Mouse (Mus musculus) intestine, postnatal 0 days (tissue): Measurements from ENCODE around the gene Mypn. TPM values are rescaled to one million over a fixed set of nuclear protein-coding genes. Genes with fewer than 3 reads are reported as not detected.

Experiments
- ATAC-seq: fragments of 200-750 bp; cut with Nextera tagmentation; 2 replicates; pipeline ENCODE4 v1.8.0; 2017; ENCODE audit warnings: mild to moderate bottlenecking, moderate TSS enrichment, moderate library complexity
- H3K27ac ChIP-seq: fragments of 300-500 bp; sonication (generic); 2 replicates; pipeline ENCODE4 v1.5.1; 2014; ENCODE audit warnings: mild to moderate bottlenecking, low read depth, low read length, moderate library complexity
- H3K27me3 ChIP-seq: fragments of 300-500 bp; sonication (generic); replicated peaks from 2 replicates; pipeline ENCODE4 v1.6.1; 2014; ENCODE audit warnings: low read length, mixed read lengths; ENCODE audit not compliant: control insufficient read depth, insufficient read depth
- H3K36me3 ChIP-seq: fragments of 300-500 bp; sonication (generic); 2 replicates; pipeline ENCODE4 v1.6.1; 2014; ENCODE audit warnings: mild to moderate bottlenecking, moderate library complexity; ENCODE audit not compliant: control insufficient read depth, insufficient read depth
- H3K4me1 ChIP-seq: fragments of 300-500 bp; sonication (generic); replicated peaks from 2 replicates; pipeline ENCODE4 v1.6.1; 2014; ENCODE audit warnings: antibody characterized with exemption, low read length, mixed read lengths; ENCODE audit not compliant: control insufficient read depth, insufficient read depth
- H3K4me2 ChIP-seq: fragments of 300-500 bp; sonication (generic); replicated peaks from 2 replicates; pipeline ENCODE4 v1.6.1; 2014; ENCODE audit warnings: low read depth, mild to moderate bottlenecking, moderate library complexity
- H3K4me3 ChIP-seq: fragments of 300-500 bp; sonication (generic); 2 replicates; pipeline ENCODE4 v1.5.1; 2014; ENCODE audit warnings: low read depth, low read length
- H3K9ac ChIP-seq: fragments of 300-500 bp; sonication (generic); 2 replicates; pipeline ENCODE4 v1.6.1; 2014; ENCODE audit warnings: mild to moderate bottlenecking, low read depth, low read length
- H3K9me3 ChIP-seq: fragments of 300-500 bp; sonication (generic); 2 replicates; pipeline ENCODE4 v1.6.1; 2016; ENCODE audit warnings: mixed run types; ENCODE audit not compliant: control insufficient read depth
- CTCF ChIP-seq: sonication (generic); IDR thresholded peaks from 2 replicates; pipeline ENCODE4 v1.5.1; 2016; ENCODE audit warnings: low read depth, mild to moderate bottlenecking, control low read depth, antibody characterized with exemption, moderate library complexity
- WGBS: fragments of 180-500 bp; shearing (Covaris S2); extraction: QIAGEN DNeasy Blood & Tissue Kit; methylation state at CpG from one replicate; pipeline ENCODE4 v1.1.7; 2014; 5-methylcytosine and 5-hydroxymethylcytosine counted together
- polyA plus RNA-seq: library from polyadenylated mRNA; unstranded; fragments of >200 nt; fragmentation: Nextera tagmentation; extraction: Ambion mirVana; gene quantifications from 2 replicates; pipeline ENCODE4 v1.2.1, GENCODE M21; 2015

Mypn gene
- polyA plus RNA-seq, 1 experiment from 2014 or later: 0.03 TPM

- Histone ChIP-seq H3K4me1 (no peaks in the 10 kb centered on the region), H3K4me3 (no peak overlapping the region), H3K36me3 (no peaks in the 10 kb centered on the region), H3K27ac (no peak overlapping the region), H3K9me3 (no peaks in the 10 kb centered on the region), H3K4me2 (peak overlapping the region; percentile 13; the same call in 1 of the 2 replicates), H3K27me3 (no peaks in the 10 kb centered on the region), H3K9ac (no peak overlapping the region)
- 79% methylated on average over 8 of the region's 8 CpGs for WGBS
- ATAC-seq: no peak
- TF ChIP-seq CTCF: no peak
Observed at GRCm38 (mm10) chr10:63176471-63176931, 27.3 kb downstream of the Mypn start.

DNA sequence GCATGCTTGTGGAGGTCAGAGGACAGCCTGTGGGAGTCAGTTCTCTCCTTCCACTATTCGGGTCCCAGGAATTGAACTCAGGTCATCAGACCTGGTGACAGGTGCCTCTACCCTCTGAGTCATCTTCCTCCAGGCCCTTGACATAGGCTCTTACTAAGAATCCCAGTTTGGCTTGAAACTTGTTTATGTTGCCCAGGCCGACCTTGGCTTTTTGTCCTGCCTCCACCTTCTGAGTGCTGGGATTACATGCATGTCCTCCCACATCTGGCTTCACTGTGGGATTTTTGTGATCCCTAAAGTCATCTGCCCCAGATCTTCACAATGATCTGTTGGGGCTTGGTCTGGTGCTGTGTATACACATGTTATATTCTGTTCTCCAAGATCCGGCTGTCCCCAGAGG is 31.7 kb downstream of the Mypn start:
- H3K4me3 ChIP-seq: no peak overlapping the region
- H3K4me1 ChIP-seq: no peaks in the 10 kb centered on the region
- no peak overlapping the region for H3K4me2 ChIP-seq
- H3K9me3 ChIP-seq: no peaks in the 10 kb centered on the region
- 81% methylated on average over 3 of the region's 3 CpGs for WGBS
- no peaks in the 10 kb centered on the region for H3K27me3 ChIP-seq
- TF ChIP-seq CTCF: no peak
- H3K36me3 ChIP-seq: no peaks in the 10 kb centered on the region
- H3K27ac ChIP-seq: no peak overlapping the region
- no peak overlapping the region for H3K9ac ChIP-seq
- no peak for ATAC-seq

DNA sequence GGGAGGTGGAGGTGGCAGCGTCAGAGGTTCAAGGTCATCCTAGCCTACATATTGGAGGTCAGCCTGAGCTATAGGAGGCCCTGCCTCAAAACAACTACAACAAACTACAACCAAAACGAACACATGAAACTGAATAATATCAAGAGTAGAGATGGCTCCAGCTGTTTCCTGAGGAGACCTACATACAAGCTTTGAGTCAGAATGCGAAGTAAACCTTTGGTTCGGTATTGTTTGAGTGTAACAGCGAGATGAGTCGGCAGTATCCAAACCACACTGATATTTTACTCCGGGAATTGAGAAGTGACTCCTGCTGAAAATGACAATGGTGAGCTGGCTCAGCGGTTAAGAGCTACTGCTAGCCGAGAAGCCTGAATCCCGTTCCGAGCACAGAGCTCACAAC is 34.2 kb downstream of the Mypn start:
- Histone ChIP-seq H3K36me3 (0 out of 2 replicates have a peak, but pooled peaks cover 5% of the 10 kb centered on the region), H3K4me1 (no peaks in the 10 kb centered on the region), H3K9me3 (no peaks in the 10 kb centered on the region), H3K4me2 (no peak overlapping the region), H3K27ac (no peak overlapping the region), H3K27me3 (no peaks in the 10 kb centered on the region), H3K4me3 (no peak overlapping the region), H3K9ac (no peak overlapping the region)
- no peak for TF ChIP-seq CTCF
- no peak for ATAC-seq
- 89% methylated on average over 11 of the region's 11 CpGs for WGBS

- H3K4me2 ChIP-seq: no peak overlapping the region
- no peak overlapping the region for H3K9ac ChIP-seq
- no peaks in the 10 kb centered on the region for H3K27me3 ChIP-seq
- no peak overlapping the region for H3K4me3 ChIP-seq
- no peak overlapping the region for H3K27ac ChIP-seq
- 89% methylated on average over 12 of the region's 12 CpGs for WGBS
- H3K4me1 ChIP-seq: no peaks in the 10 kb centered on the region
- no peak for ATAC-seq
- H3K36me3 ChIP-seq: 0 out of 2 replicates have a peak, but pooled peaks cover 5% of the 10 kb centered on the region
- TF ChIP-seq CTCF: no peak
- no peaks in the 10 kb centered on the region for H3K9me3 ChIP-seq
Observed at GRCm38 (mm10) chr10:63168124-63168523, 35.6 kb downstream of the Mypn start.

- 71% methylated on average over 10 of the region's 10 CpGs for WGBS
- H3K36me3 ChIP-seq: 0 out of 2 replicates have a peak, but pooled peaks cover 5% of the 10 kb centered on the region
- no peaks in the 10 kb centered on the region for H3K27me3 ChIP-seq
- no peak overlapping the region for H3K4me2 ChIP-seq
- no peak for ATAC-seq
- TF ChIP-seq CTCF: no peak
- no peak overlapping the region for H3K4me3 ChIP-seq
- H3K9ac ChIP-seq: no peak overlapping the region
- no peaks in the 10 kb centered on the region for H3K9me3 ChIP-seq
- no peaks in the 10 kb centered on the region for H3K4me1 ChIP-seq
- H3K27ac ChIP-seq: no peak overlapping the region
Observed at GRCm38 (mm10) chr10:63167241-63167995, 36.3 kb downstream of the Mypn start.

DNA sequence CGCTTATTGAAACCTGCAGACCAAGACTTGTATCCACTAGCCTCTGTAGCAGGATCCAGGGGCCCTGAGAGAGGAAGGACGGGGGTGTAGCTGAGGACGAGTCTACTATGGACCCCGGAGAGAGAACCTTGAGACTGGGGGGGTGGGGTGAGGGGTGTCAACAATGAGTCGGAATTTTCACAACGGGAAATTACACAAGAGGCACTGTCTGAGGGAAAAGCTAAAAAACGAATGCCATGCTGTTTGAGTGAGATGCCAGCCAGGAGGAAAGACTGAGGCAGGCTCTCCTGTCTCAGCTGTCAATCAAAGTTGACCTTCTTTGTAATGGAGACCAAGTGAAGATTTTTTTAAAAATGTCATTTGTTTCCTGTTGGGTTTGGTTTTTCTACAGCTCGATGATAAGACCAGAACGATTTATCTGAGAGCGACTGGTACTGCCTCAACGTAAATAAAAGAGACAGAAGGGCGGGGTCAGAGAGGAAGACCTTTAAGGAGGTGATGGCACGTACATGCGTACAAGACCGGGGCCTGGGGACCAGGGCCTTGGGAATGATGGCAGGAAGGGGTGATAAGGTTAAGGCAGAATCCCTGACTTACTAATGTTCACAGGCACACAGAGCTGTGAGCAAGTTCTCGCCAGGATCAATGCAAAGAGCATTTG is 37.9 kb downstream of the Mypn start:
- Histone ChIP-seq H3K27me3 (no peaks in the 10 kb centered on the region), H3K9ac (no peak overlapping the region), H3K27ac (no peak overlapping the region), H3K4me1 (no peaks in the 10 kb centered on the region), H3K4me3 (no peak overlapping the region), H3K9me3 (no peaks in the 10 kb centered on the region), H3K36me3 (0 out of 2 replicates have a peak, but pooled peaks cover 5% of the 10 kb centered on the region), H3K4me2 (no peak overlapping the region)
- 63% methylated on average over 16 of the region's 16 CpGs for WGBS
- no peak for ATAC-seq
- TF ChIP-seq CTCF: no peak
